20 mouse cellular contexts compared by ENCODE assay signal in the genomic region with DNA sequence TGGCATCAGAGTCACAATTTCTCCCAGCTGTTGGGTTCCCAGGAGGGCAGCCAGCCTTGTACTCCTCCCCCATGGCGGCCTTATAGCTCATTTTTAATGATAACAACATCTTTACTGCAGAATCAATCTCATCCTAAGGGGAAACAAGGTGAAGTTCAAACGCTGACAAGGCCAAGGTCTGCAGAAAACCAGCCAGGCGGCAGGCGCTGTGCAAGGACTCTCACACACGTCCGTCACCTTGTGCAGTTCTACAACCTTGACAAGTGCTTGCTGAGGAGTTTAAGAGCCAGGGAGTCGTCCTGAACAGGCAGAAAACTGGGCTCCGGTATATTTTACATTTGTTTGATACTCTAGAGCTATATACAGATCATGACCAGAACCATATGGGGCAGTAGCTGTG.
"Had no signal": no experiment of that assay in that cellular context is flagged by ENCODE, and none has a peak within 500 bp of the region (broad histone marks: within the 10 kb centered on the region; RNA-seq: fewer than 3 reads in every experiment).

No protein-coding gene starts in this region.

- H3K4me3 ChIP-seq: lung, embryonic 15.5 days; megakaryocyte, embryonic 14.5 days; midbrain, embryonic 13.5 days; midbrain, embryonic 15.5 days; neural tube, embryonic 13.5 days; neural tube, embryonic 15.5 days; stomach, embryonic 15.5 days had no signal

- H3K4me2 ChIP-seq: lung, embryonic 15.5 days; midbrain, embryonic 11.5 days; midbrain, embryonic 13.5 days; midbrain, embryonic 15.5 days; neural tube, embryonic 13.5 days; neural tube, embryonic 15.5 days; stomach, embryonic 15.5 days had no signal

- DNase-seq: liver, postnatal 0 days; lung, adult 2 months; lung, postnatal 14 days; lung, postnatal 36 days; retina, postnatal 1 day; right cerebral cortex, adult 18-20 months; right cerebral cortex, postnatal 25 days; right cerebral cortex, postnatal 4 days; spleen, adult 18-20 months; thymus, adult 2 months; thymus, postnatal 25 days; thymus, postnatal 4 days had no signal

- H3K27me3 ChIP-seq: lung, embryonic 15.5 days; megakaryocyte, embryonic 14.5 days; midbrain, embryonic 13.5 days; midbrain, embryonic 15.5 days; neural tube, embryonic 13.5 days; neural tube, embryonic 15.5 days; stomach, embryonic 15.5 days had no signal
